Mouse (Mus musculus): ENCODE measurements around the gene Chek2.

DNA sequence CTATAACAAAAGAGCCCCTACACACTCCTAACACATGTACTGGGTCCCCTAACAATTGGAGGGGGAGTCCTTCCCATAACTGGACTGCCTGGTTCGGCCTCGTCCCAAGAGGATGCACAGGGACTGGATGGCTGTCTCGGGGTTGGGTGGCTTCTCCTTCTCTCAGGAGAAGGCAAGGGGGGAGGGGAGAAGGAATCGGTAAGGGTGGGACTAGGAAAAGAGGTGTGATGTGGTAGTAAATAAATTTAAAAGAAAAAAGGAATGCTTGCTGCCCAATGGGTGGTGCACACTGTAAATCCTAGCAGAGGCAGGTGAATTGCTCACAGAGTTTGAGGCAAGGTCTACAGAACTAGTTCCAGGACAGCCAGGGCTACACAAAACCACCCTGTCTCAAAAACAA, 33.6 kb upstream of the Chek2 start:
- TF ChIP-seq CTCF (IDR thresholded peaks at IDR 0.05; ENCODE audit: low read depth, low read length) (no peak), GATA1 (IDR thresholded peaks at IDR 0.05; ENCODE audit: borderline replicate concordance, low read length) (no peak), POLR2AphosphoS5 (IDR thresholded peaks at IDR 0.05; ENCODE audit: insufficient replicate concordance, low read depth, low read length) (no peak), TAL1 (conservative IDR thresholded peaks at IDR 0.05; ENCODE audit: low read depth, low read length) (no peak), GATA2 (IDR thresholded peaks at IDR 0.05; ENCODE audit: borderline replicate concordance, low read depth, low read length) (no peak)
